Mouse (Mus musculus) CD4-positive, CD25-positive, alpha-beta regulatory T cell, adult 4 months (primary cell): ENCODE results near the gene Gm8720. TPM values are rescaled to one million over a fixed set of nuclear protein-coding genes. Genes with fewer than 3 reads are reported as not detected.
"Not testable (repeated sequence)": the region's sequence is repeated elsewhere in the genome, so short reads cannot be mapped to it uniquely, and the experiment has no call there.

ENCODE experiments used
- ATAC-seq: one replicate; pipeline ENCODE4 v1.8.0; 2017
- polyA plus RNA-seq, 2 experiments: library from polyadenylated mRNA; unstranded; fragments of 100-300 nt; shearing (Covaris generic); gene quantifications; one replicate each; pipeline ENCODE4 v1.2.1; 2017

The Gm8720 gene
- polyA plus RNA-seq: not detected

GRCm38 (mm10) chr7:23067356-23067755 is at the start of gene Gm8720:
Gene Gm8720 (minus strand): TSS chr7:23067456.
- not testable (repeated sequence) for ATAC-seq

GRCm38 (mm10) chr7:23055240-23055639 is 12.0 kb downstream of the Gm8720 start, which contains the start of gene Vmn1r163:
Gene Vmn1r163 (plus strand): TSS chr7:23055540.
- ATAC-seq: not testable (repeated sequence)

DNA sequence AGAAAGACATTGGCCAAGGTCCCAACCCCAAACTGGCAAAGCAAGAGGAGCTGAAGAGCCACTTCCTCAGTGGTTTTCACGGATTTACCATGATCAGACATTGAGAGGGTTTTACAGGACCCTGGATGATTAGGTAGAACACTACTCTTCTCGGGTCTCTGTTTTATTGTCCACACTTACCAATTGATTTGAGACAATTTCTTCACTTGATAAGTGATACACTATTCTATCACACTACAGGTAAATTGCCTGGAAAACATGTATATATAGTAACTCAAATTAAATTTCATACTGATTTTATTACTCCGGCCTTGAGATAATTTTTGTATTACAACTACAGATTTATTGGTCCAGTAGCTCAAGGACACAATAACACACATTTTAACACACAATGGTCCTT is 47.4 kb downstream of the Gm8720 start, which contains the start of gene Gm4216:
Gene Gm4216 (minus strand): TSS at position 101 of the 400 bp plus-strand sequence.
- not testable (repeated sequence) for ATAC-seq

Other genes with a start within 250 kb of the Gm8720 start
- not detected for gene Vmn1r159, start 223.9 kb downstream of the Gm8720 start, polyA plus RNA-seq
- gene Vmn1r160, start 196.2 kb downstream of the Gm8720 start, polyA plus RNA-seq: not detected
- not detected for gene Gm4214, start 82.8 kb downstream of the Gm8720 start, polyA plus RNA-seq
- not detected for gene Gm4216, start 47.5 kb downstream of the Gm8720 start, polyA plus RNA-seq
- not detected for gene Vmn1r163, start 11.9 kb downstream of the Gm8720 start, polyA plus RNA-seq
- gene Gm10662, start 77.0 kb upstream of the Gm8720 start, polyA plus RNA-seq: not detected
- not detected for gene Vmn1r165, start 149.9 kb upstream of the Gm8720 start, polyA plus RNA-seq
- gene Vmn1r166, start 184.2 kb upstream of the Gm8720 start, polyA plus RNA-seq: not detected
- not detected for gene Gm6902, start 211.4 kb upstream of the Gm8720 start, polyA plus RNA-seq
- not detected for gene Nlrp4e, start 233.7 kb upstream of the Gm8720 start, polyA plus RNA-seq